Mouse (Mus musculus) cerebellum, postnatal 4 days (tissue): ENCODE measurements around the gene Gm11273.
"Not testable (repeated sequence)": the region's sequence is repeated elsewhere in the genome, so short reads cannot be mapped to it uniquely, and the experiment has no call there.

Experiments used
- DNase-seq, 2 experiments: peaks; one replicate each; pipeline ENCODE4 v3.0.0; 2022; ENCODE audit warnings: low spot score in 2 of 2, mixed read lengths in 1 of 2

The Gm11273 gene

DNA sequence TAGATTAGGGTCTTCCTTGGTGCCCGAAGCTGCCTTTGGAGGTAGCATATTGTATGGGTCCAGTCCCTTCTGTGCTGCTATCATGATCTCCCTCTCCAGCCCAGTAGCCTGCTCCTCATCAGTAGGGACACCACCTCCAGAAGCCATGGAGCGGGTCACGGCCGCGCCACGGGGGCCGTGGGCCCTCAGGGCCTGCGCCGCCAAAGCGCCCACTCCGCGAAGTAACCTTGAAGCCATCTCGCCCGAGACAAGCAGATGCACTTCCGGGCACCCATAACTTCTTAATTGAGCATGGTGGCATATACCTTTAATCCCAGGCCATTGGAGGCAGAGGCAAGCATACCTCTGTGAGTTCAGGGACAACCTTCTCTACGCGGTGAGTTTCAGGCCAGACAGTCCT is at the start of gene Gm11273:
Gm11273 (minus strand) TSS at position 237 of the 400 bp plus-strand sequence.
- not testable (repeated sequence) for DNase-seq

DNA sequence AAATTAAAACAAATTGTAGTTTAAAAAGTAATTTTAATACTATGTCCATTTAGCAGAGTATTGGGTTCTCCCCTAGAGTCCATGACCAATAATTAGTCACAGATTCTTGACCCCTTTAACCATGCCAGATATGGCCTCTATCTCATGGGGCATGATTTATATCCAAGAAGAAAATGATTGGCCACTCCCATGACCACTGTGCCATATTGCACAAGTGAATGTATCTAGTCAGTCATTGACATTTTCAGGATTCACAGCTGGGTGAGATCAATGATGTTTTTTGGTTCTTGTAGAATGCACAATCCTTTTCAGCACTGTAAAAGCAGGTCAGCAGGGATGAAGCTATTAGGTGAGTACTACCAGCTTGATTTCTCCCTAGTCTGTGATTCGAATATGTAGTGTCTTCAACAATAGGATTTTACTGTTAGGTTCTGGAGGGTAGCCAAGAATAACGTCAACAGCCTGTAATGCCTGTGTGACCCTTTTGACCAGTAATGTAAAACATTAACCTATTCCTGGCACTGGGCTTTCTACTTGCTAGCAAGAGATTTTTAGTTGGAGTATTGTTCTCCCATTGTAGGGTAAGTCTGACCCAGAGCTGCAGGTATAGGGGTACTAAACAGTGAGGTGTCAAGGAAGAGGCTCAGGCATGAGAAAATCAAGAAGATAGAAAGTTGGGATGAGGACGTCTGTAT is 49.3 kb upstream of the Gm11273 start:
- no peak for DNase-seq

DNA sequence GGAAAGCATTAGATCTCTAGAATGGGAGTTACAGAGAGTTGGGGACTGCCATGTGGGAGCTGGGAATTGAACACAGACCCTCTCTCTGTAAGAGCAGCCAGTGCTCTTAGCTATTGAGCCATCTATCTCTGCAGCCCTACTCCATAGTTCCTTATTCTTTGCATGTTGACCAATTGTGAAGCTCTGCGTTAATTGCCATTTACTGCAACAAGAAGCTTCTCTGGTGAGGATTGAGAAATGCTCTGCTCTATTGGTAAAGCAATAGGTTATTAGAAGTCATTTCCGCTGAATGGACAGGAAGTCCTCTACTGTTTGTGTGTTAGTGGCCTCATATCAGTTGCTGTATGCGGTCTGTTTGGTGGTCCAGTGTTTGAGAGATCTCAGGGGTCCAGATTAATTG is 48.3 kb upstream of the Gm11273 start:
- no peak for DNase-seq

DNA sequence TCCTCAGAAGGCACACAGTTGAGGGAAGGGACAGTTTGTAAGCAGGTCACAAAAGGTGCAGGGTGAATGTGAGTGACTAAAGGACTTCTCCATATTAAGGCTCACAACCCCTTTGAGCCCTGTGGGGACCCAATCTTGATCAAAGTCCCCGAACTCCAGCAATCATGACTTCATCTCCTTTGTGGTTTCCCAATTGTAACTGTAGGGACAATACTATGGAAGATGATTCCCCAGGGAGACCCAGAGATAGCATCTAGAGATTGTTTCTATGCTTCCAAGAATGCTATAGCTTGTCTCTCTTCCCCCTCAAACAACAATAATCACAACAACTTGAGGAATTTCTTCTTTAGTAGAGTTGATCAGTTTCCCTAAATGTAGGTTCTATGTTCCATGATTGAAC is 41.5 kb upstream of the Gm11273 start, which contains the start of gene Olfr1366:
Olfr1366 (minus strand) TSS at position 101 of the 400 bp plus-strand sequence.
- DNase-seq: no peak

DNA sequence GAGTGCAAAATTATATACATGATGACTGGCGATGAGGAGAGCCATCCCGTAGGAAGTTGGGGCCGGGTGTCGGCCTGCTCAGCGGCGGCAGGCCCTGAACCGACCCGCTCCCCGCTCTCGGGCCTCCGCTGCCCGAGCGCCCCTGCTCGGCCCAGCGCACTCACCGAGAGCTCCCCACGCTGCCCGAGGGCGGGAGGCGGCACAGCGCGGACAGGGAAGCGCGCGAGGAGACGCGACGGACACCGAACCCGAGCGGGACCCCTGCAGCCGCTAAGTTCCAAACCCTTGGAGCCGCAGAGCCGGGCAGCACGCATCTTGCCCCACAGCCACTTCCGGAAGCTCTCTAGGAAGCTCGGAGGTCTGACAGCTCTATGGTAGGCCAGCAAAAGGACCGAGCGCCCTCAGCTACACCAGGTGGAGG is 29.6 kb upstream of the Gm11273 start, which contains the start of gene Zkscan8:
Zkscan8 (minus strand) TSS at position 340 of the 421 bp plus-strand sequence.
- DNase-seq: peak; percentile 69 to 79

DNA sequence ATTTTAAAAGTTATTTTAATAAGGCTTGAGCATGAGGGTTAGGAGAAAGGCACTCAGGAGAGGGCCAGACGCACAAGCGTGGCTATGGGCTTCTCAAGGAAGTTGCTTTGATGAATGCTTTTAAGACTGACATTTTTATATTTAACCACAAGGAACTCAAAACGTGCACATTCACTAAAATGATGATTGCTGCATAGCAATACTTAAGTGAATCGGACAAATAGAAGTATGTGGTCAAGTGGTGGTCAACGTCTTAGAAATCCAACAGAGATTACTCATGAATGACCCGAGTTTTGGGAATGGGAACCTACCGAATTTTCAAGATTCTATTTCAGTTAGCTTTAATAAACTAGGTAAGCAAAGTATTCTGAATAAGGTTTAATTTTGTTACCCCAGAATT is 28.9 kb upstream of the Gm11273 start:
- DNase-seq: no peak

DNA sequence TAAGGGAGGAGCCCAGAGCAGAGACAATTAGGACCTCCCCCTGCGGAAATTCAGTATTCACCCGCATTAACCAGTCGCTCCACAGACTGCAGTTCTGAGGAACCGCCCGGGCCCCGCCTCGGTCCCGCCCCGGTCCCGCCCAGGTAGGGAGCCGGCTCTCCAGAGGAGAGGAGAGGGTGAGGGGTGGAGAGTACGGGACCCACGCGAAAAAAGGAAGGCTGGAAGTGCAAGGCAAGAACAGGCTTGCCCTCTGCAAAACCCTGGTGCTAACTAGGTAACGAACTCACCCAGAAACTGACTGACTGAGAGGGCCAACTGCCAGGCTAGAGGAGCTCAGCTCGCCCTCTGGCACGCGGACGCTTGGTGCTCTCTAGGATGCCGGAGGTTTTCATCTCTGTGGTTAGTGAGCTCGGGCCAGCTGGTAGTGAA is 5.0 kb upstream of the Gm11273 start:
- peak; percentile 36 to 72 for DNase-seq

DNA sequence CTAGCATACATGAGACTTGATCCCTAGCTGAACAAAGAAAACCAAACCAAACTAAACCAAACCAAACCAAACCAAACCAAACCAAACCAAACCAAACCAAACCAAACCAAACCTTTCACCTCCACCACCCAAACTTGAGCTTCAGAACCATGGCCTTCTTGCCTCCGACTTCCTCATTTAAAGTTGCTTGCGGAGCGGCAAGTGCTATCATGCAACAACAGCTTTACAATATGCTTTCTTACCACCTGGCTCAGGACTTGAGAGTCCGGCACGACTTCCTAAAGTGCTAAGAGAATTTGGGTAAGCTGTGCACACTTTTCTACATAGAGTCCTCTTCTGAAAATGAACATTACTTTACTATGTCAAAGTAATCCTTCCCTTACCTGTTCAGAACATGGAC is 1.1 kb upstream of the Gm11273 start:
- no peak for DNase-seq

DNA sequence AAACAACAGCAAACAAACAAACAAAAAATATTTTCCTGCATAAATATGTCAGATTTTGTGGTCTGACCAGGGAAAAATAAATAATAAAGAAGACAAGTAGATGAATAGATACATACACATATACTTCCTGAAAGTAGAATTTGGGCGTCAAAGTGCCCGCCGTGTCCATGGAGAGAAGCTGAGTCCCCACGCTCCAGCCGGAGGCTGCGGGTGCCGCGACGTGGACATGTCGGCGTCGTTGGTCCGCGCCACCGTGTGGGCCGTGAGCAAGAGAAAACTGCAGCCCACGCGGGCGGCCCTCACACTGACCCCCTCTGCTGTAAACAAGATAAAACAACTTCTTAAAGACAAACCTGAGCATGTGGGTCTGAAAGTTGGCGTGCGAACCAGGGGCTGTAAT is 6.1 kb downstream of the Gm11273 start, which contains the start of gene AK157302:
AK157302 (plus strand) TSS at position 144 of the 400 bp plus-strand sequence.
- DNase-seq: no peak

DNA sequence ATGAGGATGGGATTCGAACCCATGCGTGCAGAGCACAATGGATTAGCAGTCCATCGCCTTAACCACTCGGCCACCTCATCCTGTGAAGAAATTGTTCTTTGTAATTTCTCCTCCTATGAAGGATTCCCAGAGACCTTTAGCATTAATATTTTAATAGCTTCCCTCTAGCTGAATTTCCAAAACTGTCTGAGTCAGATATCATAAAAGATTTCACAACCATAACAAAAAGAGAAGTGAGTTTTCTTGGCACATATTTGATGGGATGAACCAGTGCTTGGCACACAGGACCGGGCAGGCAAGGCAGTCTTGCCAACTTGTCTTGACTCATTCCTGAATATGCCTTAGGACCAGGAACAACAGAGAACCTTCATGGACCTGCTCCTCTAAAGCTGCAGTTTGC is 8.4 kb downstream of the Gm11273 start:
- DNase-seq: no peak

DNA sequence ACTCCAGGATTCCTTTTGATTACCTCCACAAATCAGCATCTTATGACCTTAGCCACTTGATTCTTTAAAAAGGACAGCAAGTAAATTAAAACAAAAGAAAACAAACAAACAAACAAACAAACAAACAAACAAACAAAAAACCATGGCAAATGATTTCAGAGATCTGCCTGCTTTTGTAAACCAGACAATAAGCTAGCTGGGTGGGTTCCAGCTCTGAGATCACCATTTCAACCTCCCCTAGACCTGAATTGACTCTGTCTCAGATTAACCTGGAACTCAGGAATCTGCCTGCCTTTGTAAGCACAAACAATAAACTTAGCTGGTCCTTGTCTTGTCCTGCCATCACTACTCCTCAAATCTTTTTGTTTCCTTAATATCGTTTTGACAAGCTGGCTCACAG is 14.3 kb downstream of the Gm11273 start:
- no peak for DNase-seq

DNA sequence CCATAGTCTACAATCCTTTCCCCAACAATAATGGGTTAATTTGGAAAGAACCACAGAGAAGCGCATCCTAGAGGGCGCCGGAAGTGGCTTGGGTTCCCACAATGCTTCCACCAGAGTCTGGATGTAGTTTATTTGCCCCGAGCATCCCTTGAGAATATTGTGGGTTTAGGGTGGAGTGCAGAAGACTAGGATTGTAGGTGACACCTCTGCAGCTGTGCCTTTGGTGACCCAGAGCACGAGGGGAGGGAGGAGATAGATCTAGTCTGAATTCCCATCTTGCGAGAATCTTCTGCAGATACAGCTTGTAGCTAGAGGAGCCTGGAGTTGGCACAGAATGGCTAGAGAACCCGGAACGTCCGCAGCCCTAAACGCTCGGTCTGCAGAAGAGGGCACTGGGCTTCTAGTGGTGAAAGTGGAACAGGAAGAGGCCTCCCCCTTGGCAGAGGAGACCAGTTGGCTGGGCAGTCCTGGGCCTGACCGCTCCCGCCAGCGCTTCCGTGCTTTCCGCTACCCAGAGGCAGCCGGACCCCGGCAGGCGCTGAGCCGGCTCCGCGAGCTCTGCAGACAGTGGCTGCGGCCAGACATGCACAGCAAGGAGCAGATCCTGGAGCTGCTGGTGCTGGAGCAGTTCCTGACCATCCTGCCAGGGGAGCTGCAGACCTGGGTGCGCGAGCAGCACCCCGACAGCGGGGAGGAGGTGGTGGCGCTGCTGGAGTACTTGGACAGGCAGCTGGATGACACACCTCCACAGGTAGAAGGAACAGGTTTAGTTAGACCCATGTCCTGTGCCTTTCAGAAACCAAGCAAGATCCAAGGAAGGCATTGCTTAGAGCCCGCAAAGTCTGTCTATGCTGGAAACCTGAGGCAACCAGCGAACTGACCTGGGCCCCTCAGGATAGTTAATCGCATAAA is 22.2 kb downstream of the Gm11273 start, which contains the start of the genes Zkscan4 and Gm10065:
Zkscan4 (plus strand) TSS at position 149 of the 912 bp plus-strand sequence.
Gm10065 (minus strand) TSS at position 683 of the 912 bp plus-strand sequence.
- DNase-seq: peak; percentile 23 to 64

DNA sequence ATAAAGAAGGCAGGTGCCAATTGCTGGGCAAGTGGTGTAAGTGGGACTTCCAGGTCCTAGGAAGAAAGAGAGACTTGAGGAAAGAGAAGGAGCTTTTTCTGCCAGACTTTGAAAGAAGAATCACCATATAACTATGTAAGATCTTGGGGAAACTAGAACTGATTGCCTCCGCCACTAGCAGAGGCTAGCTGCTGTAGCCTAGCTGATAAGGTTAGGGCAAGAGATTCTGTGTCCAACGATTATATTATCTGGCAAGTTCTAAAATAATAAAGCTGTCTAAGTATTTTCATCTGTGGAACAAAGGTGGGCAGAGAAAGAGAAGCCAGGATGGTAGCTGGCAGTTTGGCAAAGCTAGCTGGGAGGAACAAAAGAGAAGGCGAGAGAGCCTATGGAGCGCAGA is 28.8 kb downstream of the Gm11273 start:
- no peak for DNase-seq

DNA sequence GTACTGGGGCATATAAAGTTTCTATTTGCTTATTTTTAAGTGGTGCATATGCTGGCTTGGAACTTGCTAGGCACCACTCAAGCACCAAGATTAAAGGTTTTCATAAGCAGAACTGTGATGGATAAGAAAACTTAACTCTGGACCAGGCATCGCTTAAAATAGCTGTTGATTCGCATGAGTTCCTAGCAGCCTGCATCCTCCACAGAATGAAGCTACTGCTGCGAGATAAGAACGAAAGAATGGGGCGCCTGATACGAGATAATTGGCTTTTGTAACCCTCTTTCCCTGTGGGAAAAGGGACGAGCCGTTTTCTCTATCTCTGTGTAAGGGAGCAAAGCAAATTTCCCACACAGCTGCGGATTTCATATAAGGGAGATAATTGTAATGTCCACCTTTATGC is 32.1 kb downstream of the Gm11273 start:
- DNase-seq: no peak

DNA sequence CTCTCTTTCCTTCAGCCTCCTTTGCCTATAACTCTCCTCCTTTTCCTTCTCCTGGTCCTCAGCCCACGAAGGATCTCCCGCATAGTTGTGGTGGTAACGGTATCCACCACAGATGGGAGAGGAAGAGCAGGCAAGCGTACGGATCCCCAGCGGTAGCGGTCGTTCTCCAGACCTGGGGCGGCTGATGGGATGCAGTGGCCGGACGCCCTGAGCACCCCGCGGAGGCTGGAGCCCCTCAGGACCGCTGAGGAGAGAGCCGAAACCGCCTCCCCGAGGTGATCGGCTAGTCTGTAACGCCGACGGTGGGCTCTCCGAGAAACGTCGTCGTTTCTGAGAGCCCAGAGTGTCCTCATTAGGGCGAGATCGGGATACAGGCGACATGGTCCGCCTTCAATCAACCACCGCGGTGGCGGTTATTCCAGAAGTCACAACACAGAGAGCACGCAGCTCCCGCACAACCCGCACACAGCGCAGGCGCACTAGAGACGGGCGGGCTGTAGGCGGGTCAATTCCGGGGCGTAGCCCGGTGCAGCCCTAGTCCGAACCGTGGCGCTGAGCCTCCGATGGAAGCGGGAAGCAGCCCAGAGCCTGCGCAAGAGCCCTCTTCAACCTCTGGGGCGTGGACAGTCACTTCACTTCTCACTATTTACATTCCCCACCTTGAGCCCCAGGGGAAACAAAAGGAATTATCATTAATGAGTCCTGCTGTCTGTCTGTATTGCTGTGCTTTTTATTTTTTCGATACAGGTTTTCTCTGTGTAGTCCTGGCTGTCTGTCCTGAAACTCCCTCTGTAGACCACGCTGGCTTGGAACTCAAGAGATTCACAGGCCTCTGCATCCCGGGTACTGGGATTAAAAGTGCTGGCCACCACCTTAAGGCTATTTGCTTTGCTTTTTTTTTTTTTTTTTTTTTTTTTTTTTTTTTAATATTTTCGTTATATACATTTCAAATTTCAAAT is 32.9 kb downstream of the Gm11273 start, which contains the start of gene Nkapl:
Nkapl (minus strand) TSS at position 449 of the 959 bp plus-strand sequence.
- peak; percentile 43 to 63 for DNase-seq

DNA sequence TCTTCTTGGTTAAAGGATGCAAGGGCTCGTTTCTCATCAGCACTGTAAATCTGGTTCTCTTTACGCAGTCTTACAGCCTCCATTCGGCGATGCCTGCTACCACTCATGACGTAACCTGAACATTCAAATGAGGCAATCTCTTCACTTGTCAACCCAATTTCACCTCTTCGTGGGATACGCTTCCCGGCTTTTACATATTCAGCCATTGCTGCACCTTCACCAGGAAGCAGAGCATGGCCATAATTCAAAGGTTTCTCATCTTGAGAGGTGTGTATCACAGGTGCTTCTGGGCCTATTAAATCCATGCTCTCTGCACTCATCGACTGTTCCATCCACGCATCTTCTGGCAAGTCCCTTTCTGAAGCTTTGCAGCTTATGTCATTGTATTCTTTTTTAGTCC is 33.9 kb downstream of the Gm11273 start:
- DNase-seq: no peak

DNA sequence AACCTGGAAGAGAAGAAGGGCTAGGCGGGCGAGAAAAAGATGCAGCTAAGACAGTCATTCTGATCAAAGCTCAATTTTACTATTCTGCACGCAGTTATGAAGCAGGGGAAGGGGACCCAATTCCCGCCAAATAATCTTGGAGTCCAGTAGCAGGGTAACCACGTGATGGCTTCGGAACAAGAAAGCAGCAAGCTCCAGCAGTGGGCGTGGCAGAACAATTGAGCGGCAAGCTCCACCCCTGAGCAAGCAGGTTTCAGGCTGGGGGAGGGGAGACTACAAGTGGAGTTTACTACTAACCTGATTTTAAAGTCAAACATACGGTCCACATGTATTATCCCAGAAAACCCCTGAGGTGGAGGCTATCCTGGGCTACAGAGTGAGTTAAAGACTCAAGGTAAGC is 38.7 kb downstream of the Gm11273 start:
- not testable (repeated sequence) for DNase-seq

DNA sequence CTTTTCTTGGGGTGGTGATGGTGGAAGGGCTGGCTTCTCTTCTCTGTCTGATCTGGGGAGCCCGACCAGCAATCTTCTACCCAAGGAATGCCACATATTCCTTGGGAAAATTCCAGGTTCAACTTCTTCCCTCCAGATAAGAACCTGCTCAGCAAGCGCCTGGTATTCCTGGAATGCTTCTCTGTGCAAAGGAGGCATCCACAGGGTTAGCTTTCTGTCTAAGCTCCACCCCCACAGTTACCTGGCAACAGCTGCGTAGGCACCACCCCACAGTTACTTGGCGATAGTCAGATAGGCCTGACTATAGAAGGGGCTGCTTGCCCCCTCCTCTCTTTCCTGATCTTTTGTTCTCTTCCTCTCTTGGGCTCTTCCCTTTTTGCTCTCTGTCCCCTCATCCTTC is 44.9 kb downstream of the Gm11273 start:
- DNase-seq: no peak

DNA sequence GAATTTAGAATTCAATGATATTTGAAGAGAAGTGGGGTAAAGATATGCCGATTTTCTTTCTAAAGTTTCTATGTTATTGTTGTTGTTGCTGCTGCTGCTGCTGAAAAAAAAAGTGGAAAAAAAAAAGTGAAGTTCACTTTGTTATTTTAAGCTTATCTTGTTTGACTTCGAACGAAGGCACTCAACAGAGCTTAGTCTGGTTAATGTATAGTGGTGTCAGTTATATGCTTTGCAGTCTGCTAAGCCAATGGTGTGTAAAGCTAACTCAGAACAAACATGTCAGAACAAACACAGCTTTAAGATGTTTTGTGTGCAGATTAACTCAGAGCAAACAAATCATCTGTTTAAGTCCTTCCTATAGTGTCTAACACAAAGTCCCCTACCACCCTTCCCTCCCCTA is 47.1 kb downstream of the Gm11273 start:
- no peak for DNase-seq

DNA sequence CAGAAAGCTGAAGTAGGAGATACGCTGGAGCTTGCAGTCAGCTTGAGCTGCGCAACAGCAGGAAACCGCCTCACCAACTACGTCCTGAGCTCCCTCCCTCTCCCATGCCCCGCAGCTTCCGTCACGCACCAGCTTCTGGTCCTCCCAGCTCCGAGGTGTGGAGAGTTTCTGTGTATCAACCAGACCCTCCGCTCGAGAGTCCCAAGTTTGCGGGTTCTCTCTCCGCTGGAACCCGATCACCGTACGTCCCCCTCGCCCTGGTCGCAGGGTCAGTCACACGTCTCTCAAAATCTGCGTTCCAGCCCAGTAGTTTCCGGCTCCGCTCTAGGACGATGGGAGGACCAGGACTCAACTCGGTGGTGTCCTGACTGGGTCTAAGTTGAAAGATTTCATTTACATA is 47.8 kb downstream of the Gm11273 start, which contains the start of gene Zscan26:
Zscan26 (minus strand) TSS at position 282 of the 400 bp plus-strand sequence.
- peak; percentile 43 to 64 for DNase-seq

DNA sequence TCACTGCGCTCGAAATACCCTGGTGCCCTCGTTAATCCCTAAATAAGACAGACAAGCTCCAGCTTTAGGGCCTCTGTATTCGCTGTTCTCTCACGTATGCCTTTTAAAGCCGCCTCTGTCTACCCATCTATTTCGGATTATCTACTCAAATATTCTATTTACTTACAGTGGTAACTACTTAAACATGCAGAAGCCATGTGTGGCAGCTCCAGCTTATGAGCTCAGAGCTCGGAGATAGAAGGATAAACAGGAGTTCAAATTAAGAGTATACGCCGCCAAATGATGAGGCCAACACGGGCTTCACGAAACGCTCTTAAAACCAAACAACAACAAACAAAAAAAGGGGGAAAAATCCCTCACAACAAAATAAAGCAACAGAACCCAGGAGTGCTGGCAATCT is 48.2 kb downstream of the Gm11273 start:
- DNase-seq: no peak
